Mouse (Mus musculus): ENCODE results near the gene Swt1. TPM values are rescaled to one million over a fixed set of nuclear protein-coding genes. Genes with fewer than 3 reads are reported as not detected.

The Swt1 gene
- total RNA-seq, 2 experiments from 2014 or later = 7.0 to 8.8 TPM

DNA sequence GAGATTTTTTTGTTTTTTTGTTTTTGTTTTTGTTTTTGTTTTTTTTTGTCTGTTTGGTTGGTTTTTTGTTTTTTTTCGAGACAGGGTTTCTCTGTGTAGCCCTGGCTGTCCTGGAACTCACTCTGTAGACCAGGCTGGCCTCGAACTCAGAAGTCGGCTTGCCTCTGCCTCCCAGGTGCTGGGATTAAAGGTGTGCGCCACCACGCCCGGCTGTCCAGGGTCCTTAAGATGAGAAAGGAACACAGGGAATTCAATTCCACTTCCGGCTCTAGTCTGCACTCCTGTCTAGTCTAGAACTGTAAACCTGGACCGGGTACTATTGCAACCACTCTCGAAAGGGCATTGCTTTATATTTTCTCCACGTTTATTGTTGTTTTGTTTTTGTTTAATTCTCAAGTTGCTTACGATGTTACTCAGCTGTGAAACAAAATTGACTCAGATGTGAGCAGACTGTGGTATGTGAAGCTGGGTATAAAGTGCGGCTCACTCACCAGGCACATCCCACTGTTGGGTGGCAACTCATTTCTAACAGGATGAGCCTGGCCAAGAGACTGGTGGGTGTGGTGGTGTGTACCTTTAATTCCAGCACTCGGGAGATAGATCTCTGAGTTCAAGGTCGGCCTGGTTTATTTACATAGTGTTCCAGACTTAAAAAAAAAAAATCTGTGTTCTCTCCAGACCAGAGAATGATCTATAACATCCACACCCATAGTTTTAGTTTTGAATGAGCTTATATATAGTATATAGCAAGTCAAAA lies 99.7 kb downstream of the Swt1 start:
- DNase-seq = no peak
- intact Hi-C loops (cut with DNase I) = no loop called here

DNA sequence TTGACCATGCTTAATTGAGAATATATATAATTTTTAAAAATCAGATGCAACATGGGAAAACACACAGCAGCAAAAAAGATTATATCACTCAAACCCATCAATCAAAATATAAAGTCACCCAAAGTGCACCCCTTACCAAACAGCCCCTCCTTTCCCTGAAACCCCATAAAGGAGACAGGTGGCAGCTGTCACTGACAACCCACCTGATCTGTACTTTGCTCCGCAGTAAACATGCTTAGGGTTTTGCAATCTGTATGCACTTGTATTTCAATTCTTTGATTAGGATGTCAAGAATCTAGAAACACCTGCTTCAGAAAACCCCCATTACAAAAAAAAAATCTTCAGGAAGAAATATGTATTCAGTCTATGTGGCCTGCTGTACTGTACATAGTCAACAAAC lies 102.9 kb downstream of the Swt1 start:
- intact Hi-C loops (cut with DNase I) = no loop called here
- no peak for DNase-seq

DNA sequence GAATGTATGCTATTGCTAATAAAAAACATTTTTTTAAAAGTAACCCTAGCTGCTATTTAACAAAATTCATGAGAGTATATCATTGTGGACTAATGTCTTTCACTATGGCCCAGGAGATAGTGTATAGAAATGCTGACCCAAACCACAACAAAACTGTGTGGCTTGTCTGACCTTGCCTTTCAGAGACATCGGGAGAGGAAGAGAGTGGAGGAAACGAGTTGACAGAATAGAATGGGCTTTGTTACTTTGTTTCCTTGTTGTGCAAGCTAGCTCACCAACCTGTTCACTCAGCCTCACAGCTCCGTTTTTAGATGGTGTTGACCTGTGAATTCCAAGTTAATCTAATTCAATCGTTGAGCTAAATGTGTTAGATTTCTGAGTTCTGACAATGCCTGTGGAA lies 107.8 kb downstream of the Swt1 start:
- no peak for DNase-seq
- intact Hi-C loops (cut with DNase I) = no loop called here

DNA sequence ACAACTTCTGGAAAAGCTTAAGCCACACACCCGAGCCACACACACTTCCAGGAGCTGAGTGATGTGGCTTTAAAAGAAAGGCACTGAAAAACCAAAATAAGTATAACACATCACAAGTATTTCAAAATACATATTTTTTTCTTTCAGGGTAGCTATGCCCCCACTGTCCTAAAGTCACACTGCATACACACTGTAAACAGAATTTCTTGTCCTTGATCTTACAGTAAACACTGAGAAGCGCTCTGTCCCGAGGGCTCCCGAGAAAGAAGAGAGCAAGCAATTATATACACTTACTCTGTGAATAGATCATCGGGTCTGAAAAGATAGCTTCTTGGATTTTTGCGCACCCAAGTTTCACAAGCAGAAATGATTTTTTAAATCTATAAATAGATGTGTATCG lies 109.0 kb downstream of the Swt1 start:
- no peak for DNase-seq
- intact Hi-C loops (cut with DNase I) = no loop called here

Small RNAs within 50 kb of the gene (microRNA-seq; reads per million reads assigned to microRNA genes)
- gene Mir7682 (ENCODE audit: borderline number of aligned reads in 2 of 2) = 0 to 0.72 reads per million in 2 experiments

Other genes with a start within 250 kb of the Swt1 start
- under 1 TPM; 0.39 to 0.84 TPM for gene Gm47985, start 245.9 kb downstream of the Swt1 start, total RNA-seq (2021)
- not detected for gene Gm8947, start 236.1 kb downstream of the Swt1 start, total RNA-seq (2021)
- gene Gm47995, start 230.0 kb downstream of the Swt1 start, total RNA-seq (2021) = not detected
- not detected for gene 3110040M04Rik, start 224.3 kb downstream of the Swt1 start, total RNA-seq (2021)
- gene Gm47996, start 218.3 kb downstream of the Swt1 start, total RNA-seq (2021) = not detected
- 100 to 1,000 TPM; 774 to 837 TPM for gene Ivns1abp, start 84.0 kb downstream of the Swt1 start, total RNA-seq (2021)
- 10 to 100 TPM; 20.0 to 20.3 TPM for gene Trmt1l, start 87 bp upstream of the Swt1 start, total RNA-seq (2021)
- 10 to 100 TPM; 16.7 to 18.6 TPM for gene Rnf2, start 72.5 kb upstream of the Swt1 start, total RNA-seq (2021)
- 10 to 100 TPM; 12.8 to 18.2 TPM for gene Fam129a, start 142.7 kb upstream of the Swt1 start, total RNA-seq (2021)